Mouse (Mus musculus) heart, postnatal 10 days (tissue): ENCODE results near the gene Ccdc30. TPM values are rescaled to one million over a fixed set of nuclear protein-coding genes. Genes with fewer than 3 reads are reported as not detected.

Source experiments
- total RNA-seq, 2 experiments: library from RNA; stranded (reverse); gene quantifications; 2 replicates each; pipeline ENCODE4 v1.2.3; 2021

Gene Ccdc30
- total RNA-seq, 2 experiments from 2014 or later = 0.35 to 0.65 TPM

Other genes starting within 250 kb of the Ccdc30 start
- 10 to 100 TPM; 19.4 to 22.3 TPM for gene Zfp691, start 241.3 kb downstream of the Ccdc30 start, total RNA-seq
- under 1 TPM in 1 of 2 experiments, not detected in 1; 0.12 TPM for gene Ermap, start 225.5 kb downstream of the Ccdc30 start, total RNA-seq
- gene Svbp, start 220.2 kb downstream of the Ccdc30 start, total RNA-seq = 10 to 100 TPM; 30.0 to 30.9 TPM
- not detected for gene Tmem269, start 197.3 kb downstream of the Ccdc30 start, total RNA-seq
- 10 to 100 TPM; 13.8 to 18.2 TPM for gene AU022252, start 182.8 kb downstream of the Ccdc30 start, total RNA-seq
- gene P3h1, start 182.6 kb downstream of the Ccdc30 start, total RNA-seq = 10 to 100 TPM; 23.5 to 24.7 TPM
- under 1 TPM; 0.17 to 0.43 TPM for gene Cldn19, start 160.1 kb downstream of the Ccdc30 start, total RNA-seq
- gene Ybx1, start 120.9 kb downstream of the Ccdc30 start, total RNA-seq = 100 to 1,000 TPM; 750 to 806 TPM
- 10 to 100 TPM; 15.1 to 15.4 TPM for gene Ppih, start 95.0 kb downstream of the Ccdc30 start, total RNA-seq
- 10 to 100 TPM in 1 of 2 experiments, 1 to 10 TPM in 1; 9.6 to 17.0 TPM for gene Ppcs, start 6.9 kb upstream of the Ccdc30 start, total RNA-seq
- gene Zmynd12, start 7.3 kb upstream of the Ccdc30 start, total RNA-seq = not detected
- 1 to 10 TPM; 1.3 to 1.5 TPM for gene Rimkla, start 77.1 kb upstream of the Ccdc30 start, total RNA-seq
- 10 to 100 TPM; 41.6 to 44.0 TPM for gene Foxj3, start 121.5 kb upstream of the Ccdc30 start, total RNA-seq
- gene Frg2f1, start 124.0 kb upstream of the Ccdc30 start, total RNA-seq = 1 to 10 TPM; 4.8 to 7.9 TPM
- not detected for gene Guca2a, start 222.2 kb upstream of the Ccdc30 start, total RNA-seq
- not detected for gene Guca2b, start 243.4 kb upstream of the Ccdc30 start, total RNA-seq